Mouse (Mus musculus) Patski (cell line): Measurements from ENCODE around the gene Egfl7. TPM values are rescaled to one million over a fixed set of nuclear protein-coding genes. Genes with fewer than 3 reads are reported as not detected.

Experiments used
- ATAC-seq: fragments of 100-300 bp; one replicate; pipeline ENCODE4 v1.8.0; 2021
- CTCF ChIA-PET: fragments of 350-600 bp; sonication (Branson Sonifier 250); formaldehyde crosslinking; loops from one replicate; lab custom pipeline; 2022; ENCODE audit warnings: inconsistent platforms; lab: Charles Lee
- POLR2A ChIA-PET: fragments of 350-600 bp; sonication (Branson Sonifier 250); formaldehyde crosslinking; loops from one replicate; lab custom pipeline; 2022; ENCODE audit warnings: antibody characterized with exemption, inconsistent platforms; lab: Charles Lee
- DNase-seq: peaks from one replicate; pipeline ENCODE4 v3.0.0-alpha.2; 2011; ENCODE audit warnings: low read depth, low spot score
- H3K27me3 ChIP-seq: fragments of 371-371 bp; one replicate; pipeline ENCODE4 v1.5.1; 2021
- CTCF ChIP-seq: fragments of 100-300 bp; IDR thresholded peaks from one replicate; pipeline ENCODE4 v1.5.1; 2021
- in situ Hi-C: fragments of 300-500 bp; cut with MboI; formaldehyde crosslinking; loops from 3 replicates; pipeline ENCODE4 v1.11.1; 2018; ENCODE audit warnings: low pct_unique_long_range_greater_than_20kb, mixed read lengths
- polyA plus RNA-seq: library from polyadenylated mRNA; unstranded; gene quantifications from one replicate; pipeline ENCODE4 v1.2.3, GENCODE M21; 2021

The Egfl7 gene
- polyA plus RNA-seq, 1 experiment from 2014 or later: 9.4 TPM

GRCm38 (mm10) chr2:26544265-26544664 is 35.5 kb upstream of the Egfl7 start:
- no peaks in the 10 kb centered on the region for H3K27me3 ChIP-seq
- CTCF ChIA-PET: interaction anchor here (1.4 kb wide), 1 partner anchor 14 kb away, joined by 3 read pairs; no protein-coding TSS in a partner anchor
- DNase-seq (no peak), ATAC-seq (no peak)
- POLR2A ChIA-PET: interaction anchor here (0.8 kb wide), 1 partner anchor 99 kb away, joined by 3 read pairs; the partner anchor contains the start of gene Sec16a
- TF ChIP-seq CTCF: no peak
- in situ Hi-C loops: no loop called here

DNA sequence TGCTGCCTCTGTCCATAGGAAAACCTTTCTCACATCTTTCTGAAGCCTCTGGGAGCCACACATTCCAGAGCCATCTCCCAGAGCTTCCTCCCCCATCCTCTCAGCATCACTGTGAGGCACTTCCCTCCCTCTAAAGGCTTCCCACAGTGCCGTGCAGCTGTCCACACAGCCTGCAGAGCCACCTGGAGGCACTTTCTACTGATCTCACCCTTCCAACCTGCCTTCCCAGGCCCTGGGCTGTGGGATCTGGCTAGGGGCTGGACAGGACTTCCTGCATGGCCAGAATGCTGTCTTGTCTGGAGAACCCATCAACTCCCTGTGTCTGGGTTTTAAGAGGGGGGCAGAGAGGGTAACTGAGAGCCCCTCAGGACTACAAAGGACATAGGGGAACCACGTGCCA is 32.3 kb upstream of the Egfl7 start:
- ChIA-PET CTCF (interaction anchor here (1.1 to 2.3 kb wide), 4 partner anchors 9 to 100 kb away, joined by 3 to 9 read pairs (median 5); no protein-coding TSS in a partner anchor), POLR2A (no interaction called here)
- no peak for TF ChIP-seq CTCF
- H3K27me3 ChIP-seq: no peaks in the 10 kb centered on the region
- in situ Hi-C loops: no loop called here
- DNase-seq (no peak), ATAC-seq (no peak)

DNA sequence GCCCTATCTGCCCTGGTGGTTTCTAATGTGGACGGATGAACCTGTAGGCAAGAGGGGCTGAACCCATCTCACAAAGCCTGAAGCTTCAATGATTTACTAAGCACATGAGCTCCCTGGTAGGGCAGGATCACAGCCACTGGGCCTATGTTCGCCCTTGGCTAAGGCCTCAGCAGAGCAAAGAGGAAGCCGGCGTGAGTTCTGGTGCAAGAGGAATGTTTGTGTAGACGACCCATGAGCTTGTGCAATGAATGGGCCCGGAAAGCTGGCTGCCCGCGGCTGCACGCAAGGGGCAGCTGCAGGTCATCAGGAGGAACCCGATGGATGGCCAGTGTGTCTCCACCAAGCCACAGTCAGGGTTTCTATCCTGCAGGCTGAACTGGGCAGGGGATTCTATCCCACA is 30.0 kb upstream of the Egfl7 start:
- no peak for ATAC-seq
- in situ Hi-C loops: no loop called here
- H3K27me3 ChIP-seq: no peaks in the 10 kb centered on the region
- no peak for TF ChIP-seq CTCF
- ChIA-PET POLR2A (no interaction called here), CTCF (interaction anchor here (1.1 kb wide), 1 partner anchor 12 kb away, joined by 3 read pairs; no protein-coding TSS in a partner anchor)
- DNase-seq: no peak

DNA sequence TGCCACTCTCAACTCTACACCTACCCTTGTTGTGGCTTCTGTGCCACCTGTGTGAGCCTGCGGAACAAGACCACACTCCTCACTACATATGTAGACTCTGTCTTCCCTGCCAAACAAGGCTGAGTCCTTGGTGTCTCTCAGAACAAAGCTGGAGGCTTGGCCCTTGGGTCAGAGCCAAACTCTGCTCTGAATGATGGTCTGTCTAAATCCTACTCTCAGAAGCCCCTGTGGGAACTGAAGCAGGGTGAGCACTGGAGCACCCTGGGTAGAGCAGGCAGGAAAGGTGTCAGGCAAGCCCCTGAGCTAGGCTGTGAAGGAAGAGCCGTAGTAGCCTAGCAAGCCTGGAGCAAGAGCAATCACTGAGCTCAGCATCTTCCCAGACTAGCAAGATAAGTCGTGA is 29.6 kb upstream of the Egfl7 start:
- CTCF ChIA-PET: interaction anchor here (1.1 kb wide), 1 partner anchor 12 kb away, joined by 3 read pairs; no protein-coding TSS in a partner anchor
- H3K27me3 ChIP-seq: no peaks in the 10 kb centered on the region
- POLR2A ChIA-PET: no interaction called here
- in situ Hi-C loops: no loop called here
- ATAC-seq: no peak
- DNase-seq: no peak
- TF ChIP-seq CTCF: no peak

DNA sequence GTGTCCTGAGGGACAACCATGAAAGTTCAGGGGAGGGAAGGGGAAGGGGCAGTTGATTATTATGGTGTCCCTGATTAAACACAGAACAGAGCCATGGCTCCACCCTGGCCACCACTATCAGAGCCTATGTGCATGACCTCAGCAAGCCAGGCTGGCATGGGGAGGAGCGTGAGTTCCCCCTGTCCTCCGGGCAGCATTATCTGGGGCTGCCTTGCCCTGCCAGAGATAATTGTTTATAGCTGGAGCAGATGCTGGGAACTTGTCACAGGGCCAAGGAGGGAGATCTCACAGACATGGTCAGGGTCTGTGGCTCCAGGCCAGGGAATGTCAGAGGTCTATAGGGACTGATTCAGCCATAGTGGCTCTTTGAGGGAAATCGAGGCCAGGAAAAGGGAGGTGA is 29.0 kb upstream of the Egfl7 start:
- DNase-seq: no peak
- no peak for TF ChIP-seq CTCF

DNA sequence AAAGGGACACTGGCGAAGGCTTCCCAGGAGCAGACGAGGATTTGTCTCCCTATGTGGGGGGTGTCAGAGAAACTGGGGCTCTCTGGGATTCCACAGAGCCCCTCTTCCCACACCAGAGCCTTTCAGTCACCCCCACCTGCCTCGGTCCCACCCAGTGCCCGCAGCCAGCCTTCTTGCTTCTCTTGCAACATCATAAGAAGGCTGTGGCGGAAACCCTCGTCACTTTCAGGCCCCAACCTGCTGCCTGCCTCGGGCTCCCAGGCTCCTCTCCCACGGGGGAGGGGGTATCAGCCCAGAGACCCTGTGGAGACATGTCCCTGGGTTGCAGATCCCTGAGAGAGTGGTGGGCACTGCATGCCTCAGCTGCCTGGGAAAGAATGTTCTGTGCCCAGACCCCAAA is 28.4 kb upstream of the Egfl7 start:
- CTCF ChIA-PET: no interaction called here
- in situ Hi-C loops: no loop called here
- DNase-seq (no peak), ATAC-seq (no peak)
- H3K27me3 ChIP-seq: no peaks in the 10 kb centered on the region
- POLR2A ChIA-PET: no interaction called here
- TF ChIP-seq CTCF: no peak

More for the DNA sequence above, 29.0 kb upstream of the Egfl7 start:
- ChIA-PET CTCF (interaction anchor here (1.1 kb wide), 1 partner anchor 11 kb away, joined by 3 read pairs; no protein-coding TSS in a partner anchor), POLR2A (interaction anchor here (0.5 kb wide), 1 partner anchor 41 kb away, joined by 3 read pairs; no protein-coding TSS in a partner anchor)
- no peaks in the 10 kb centered on the region for H3K27me3 ChIP-seq
- ATAC-seq: no peak
- in situ Hi-C loops: no loop called here

GRCm38 (mm10) chr2:26552066-26552465 is 27.7 kb upstream of the Egfl7 start:
- in situ Hi-C loops: no loop called here
- ChIA-PET CTCF (no interaction called here), POLR2A (no interaction called here)
- no peaks in the 10 kb centered on the region for H3K27me3 ChIP-seq
- no peak for TF ChIP-seq CTCF
- ATAC-seq (no peak), DNase-seq (no peak)

DNA sequence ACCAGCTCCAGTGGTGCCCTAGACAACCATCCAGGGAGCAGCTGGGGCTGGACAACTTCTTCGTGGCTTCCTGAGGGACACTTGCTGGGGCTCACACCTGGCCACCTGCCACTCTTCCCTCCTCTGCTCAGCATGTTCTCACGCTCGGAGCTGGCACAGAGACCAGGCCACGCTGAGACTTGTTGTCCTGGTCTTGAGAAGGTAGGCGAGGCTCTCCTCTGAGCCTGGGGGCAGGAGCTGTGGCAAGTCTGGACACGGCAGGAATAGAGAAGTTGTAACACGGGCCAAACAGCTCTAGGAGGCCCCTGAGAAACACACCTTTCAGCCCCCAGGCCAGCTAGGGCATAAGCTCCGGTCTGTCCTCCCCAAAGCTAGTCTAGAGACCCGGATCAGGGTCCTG is 25.9 kb upstream of the Egfl7 start:
- in situ Hi-C loops: no loop called here
- ChIA-PET CTCF (interaction anchor here (1.3 kb wide), 1 partner anchor 105 kb away, joined by 3 read pairs; no protein-coding TSS in a partner anchor), POLR2A (no interaction called here)
- ATAC-seq (no peak), DNase-seq (no peak)
- H3K27me3 ChIP-seq: no peaks in the 10 kb centered on the region
- no peak for TF ChIP-seq CTCF

- no peaks in the 10 kb centered on the region for H3K27me3 ChIP-seq
- DNase-seq (no peak), ATAC-seq (no peak)
- ChIA-PET POLR2A (interaction anchor here (1.5 kb wide), 1 partner anchor 88 kb away, joined by 3 read pairs; no protein-coding TSS in a partner anchor), CTCF (interaction anchor here (1.0 to 1.1 kb wide), 2 partner anchors 104 to 229 kb away, joined by 3 to 4 read pairs; no protein-coding TSS in a partner anchor)
- in situ Hi-C loops: no loop called here
- TF ChIP-seq CTCF: no peak
Measured at GRCm38 (mm10) chr2:26555076-26555475, 24.7 kb upstream of the Egfl7 start.

DNA sequence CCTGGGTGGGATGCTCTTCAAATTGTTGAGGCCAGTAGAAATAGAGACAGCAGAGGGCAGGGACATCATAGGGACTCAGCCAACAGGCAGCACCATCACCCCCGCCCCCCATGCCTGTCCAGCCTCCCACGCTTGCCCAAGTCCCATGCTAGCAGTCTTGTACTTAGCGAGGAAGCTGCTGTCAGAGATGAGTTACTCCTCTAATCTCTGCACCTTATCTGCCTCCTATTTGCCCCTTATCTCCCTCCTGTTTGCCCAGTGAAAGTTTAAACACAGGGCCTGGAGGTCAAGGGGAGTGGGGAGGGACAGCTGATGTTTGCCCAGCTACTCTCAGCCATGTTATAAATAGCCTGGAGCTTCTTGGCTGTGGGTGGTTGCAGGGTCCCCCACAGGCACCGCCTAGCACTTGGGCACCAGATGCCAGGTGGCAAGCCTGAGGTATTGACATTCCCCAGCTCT is 23.2 kb upstream of the Egfl7 start:
- ChIA-PET POLR2A (no interaction called here), CTCF (interaction anchor here (1.0 to 1.1 kb wide), 3 partner anchors 10 to 111 kb away, joined by 3 to 7 read pairs (median 4); no protein-coding TSS in a partner anchor)
- no peak for TF ChIP-seq CTCF
- no peak for ATAC-seq
- DNase-seq: no peak
- in situ Hi-C loops: no loop called here
- no peaks in the 10 kb centered on the region for H3K27me3 ChIP-seq

DNA sequence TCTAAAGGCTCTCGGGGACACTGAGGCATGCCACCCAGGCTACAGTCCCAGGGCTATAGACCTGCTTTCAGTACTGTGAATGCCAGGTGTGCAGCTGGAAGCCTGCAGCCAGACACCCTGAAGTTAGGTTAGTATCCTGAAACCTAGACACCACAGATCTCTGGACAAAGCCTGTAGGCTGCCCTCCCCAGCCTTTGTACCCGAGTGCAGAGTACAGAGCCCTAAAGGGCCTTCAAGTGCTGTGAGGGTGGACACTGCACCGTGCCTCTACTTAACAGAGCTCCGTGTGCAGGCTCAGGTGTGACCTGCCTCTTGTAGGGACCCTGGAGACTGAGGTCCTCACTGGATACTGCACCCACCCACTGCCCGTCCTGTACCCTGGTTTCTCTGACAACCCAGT is 19.3 kb upstream of the Egfl7 start:
- POLR2A ChIA-PET: interaction anchor here (1.2 kb wide), 1 partner anchor 114 kb away, joined by 3 read pairs; no protein-coding TSS in a partner anchor
- CTCF ChIA-PET: interaction anchor here (1.1 to 2.1 kb wide), 5 partner anchors 13 to 110 kb away, joined by 3 to 13 read pairs (median 9); no protein-coding TSS in a partner anchor

More for the DNA sequence above, 19.3 kb upstream of the Egfl7 start:
- no peak for TF ChIP-seq CTCF
- in situ Hi-C loops: loop anchor here (5.0 to 10.0 kb wide), 2 partner anchors 108 to 246 kb away; partner anchors contain the start of gene Gpsm1
- H3K27me3 ChIP-seq: peaks cover 4% of the 10 kb centered on the region
- ATAC-seq (no peak), DNase-seq (no peak)
